Mouse (Mus musculus) myocyte (in vitro differentiated cells): ENCODE data around the gene Mmp19. TPM values are rescaled to one million over a fixed set of nuclear protein-coding genes. Genes with fewer than 3 reads are reported as not detected.

Experiments used
- H3K27me3 ChIP-seq: one replicate; pipeline ENCODE4 v1.6.1; 2011; ENCODE audit not compliant: control insufficient read depth, insufficient read depth, insufficient read length
- H3K36me3 ChIP-seq: one replicate; pipeline ENCODE4 v1.6.1; 2011; ENCODE audit not compliant: control insufficient read depth, insufficient read depth
- H3K4me2 ChIP-seq: one replicate; pipeline ENCODE4 v1.6.1; 2011; ENCODE audit warnings: low read depth, control low read depth
- H3K4me3 ChIP-seq: one replicate; pipeline ENCODE4 v1.5.1; 2011; ENCODE audit warnings: mild to moderate bottlenecking, control low read depth, moderate library complexity
- H3K79me2 ChIP-seq: one replicate; pipeline ENCODE4 v1.6.1; 2011; ENCODE audit not compliant: control insufficient read depth, insufficient read depth
- H3ac ChIP-seq: one replicate; pipeline ENCODE4 v1.6.1; 2011; ENCODE audit not compliant: control insufficient read depth, insufficient read length
- CEBPB ChIP-seq: IDR thresholded peaks from 2 replicates; pipeline ENCODE4 v1.6.1; 2011; ENCODE audit warnings: mild to moderate bottlenecking, moderate library complexity; ENCODE audit not compliant: poor library complexity, insufficient read depth, severe bottlenecking
- E2F4 ChIP-seq: IDR thresholded peaks from one replicate; pipeline ENCODE4 v1.6.1; 2011; ENCODE audit warnings: mild to moderate bottlenecking, control low read depth, moderate library complexity; ENCODE audit not compliant: insufficient read depth
- MAX ChIP-seq: IDR thresholded peaks from one replicate; pipeline ENCODE4 v1.6.1; 2011; ENCODE audit warnings: low read depth, mild to moderate bottlenecking, control low read depth
- MYOD1 ChIP-seq, 3 experiments: IDR thresholded peaks; one replicate each; pipeline ENCODE4 v1.6.1; 2011; ENCODE audit warnings: control low read depth in 2 of 3, low read depth in 2 of 3, mild to moderate bottlenecking in 2 of 3, moderate library complexity in 1 of 3; ENCODE audit not compliant: insufficient read length in 2 of 3, control insufficient read depth in 1 of 3
- MYOG ChIP-seq, 3 experiments: IDR thresholded peaks; one replicate each; pipeline ENCODE4 v1.6.1; 2011; ENCODE audit warnings: control low read depth in 2 of 3, low read depth in 2 of 3, mild to moderate bottlenecking in 2 of 3; ENCODE audit not compliant: insufficient read length in 2 of 3, control insufficient read depth in 1 of 3, insufficient read depth in 1 of 3
- POLR2A ChIP-seq: IDR thresholded peaks from one replicate; pipeline ENCODE4 v1.6.1; 2011; ENCODE audit warnings: low read depth, mild to moderate bottlenecking, control low read depth, moderate library complexity; ENCODE audit not compliant: insufficient read length
- POLR2AphosphoS2 ChIP-seq: IDR thresholded peaks from one replicate; pipeline ENCODE4 v1.6.1; 2011; ENCODE audit warnings: low read depth, control low read depth; ENCODE audit not compliant: insufficient read length
- REST ChIP-seq: IDR thresholded peaks from one replicate; pipeline ENCODE4 v1.6.1; 2011; ENCODE audit warnings: mild to moderate bottlenecking, control low read depth, moderate library complexity; ENCODE audit not compliant: insufficient read depth, insufficient read length
- SRF ChIP-seq: IDR thresholded peaks from one replicate; pipeline ENCODE4 v1.6.1; 2011; ENCODE audit warnings: low read depth; ENCODE audit not compliant: control insufficient read depth, insufficient read length
- TCF12 ChIP-seq: IDR thresholded peaks from one replicate; pipeline ENCODE4 v1.6.1; 2011; ENCODE audit warnings: mild to moderate bottlenecking, control low read depth; ENCODE audit not compliant: poor library complexity, insufficient read depth, severe bottlenecking
- TCF3 ChIP-seq: IDR thresholded peaks from one replicate; pipeline ENCODE4 v1.6.1; 2011; ENCODE audit warnings: low read depth, control low read depth; ENCODE audit not compliant: insufficient read length
- USF1 ChIP-seq: IDR thresholded peaks from one replicate; pipeline ENCODE4 v1.6.1; 2011; ENCODE audit warnings: low read depth, mild to moderate bottlenecking, control low read depth, moderate library complexity
- polyA plus RNA-seq: library from polyadenylated mRNA; unstranded; fragments of >200 nt; fragmentation: generic; extraction: Trizol; gene quantifications from one replicate; pipeline ENCODE4 v1.2.1, GENCODE M21; 2012; ENCODE audit warnings: missing spikeins

The Mmp19 gene
- polyA plus RNA-seq, 1 experiment = 12.1 TPM

GRCm38 (mm10) chr10:128804271-128805091, 13.8 kb downstream of the Mmp19 start, which contains the start of gene Tmem198b:
Tmem198b (minus strand) TSS chr10:128804370.
- Histone ChIP-seq H3K27me3 (no peaks in the 10 kb centered on the region), H3ac (peak within 1 kb of the TSS; percentile 52), H3K4me2 (peak within 1 kb of the TSS; percentile 99), H3K4me3 (peak within 1 kb of the TSS; percentile 99), H3K36me3 (peaks cover 3% of the 10 kb centered on the region), H3K79me2 (peaks cover 57% of the 10 kb centered on the region)
- TF ChIP-seq MYOG (IDR thresholded peaks at IDR 0.05; ENCODE audit: control insufficient read depth in 1 of 3, insufficient read depth in 1 of 3, insufficient read length in 2 of 3, low read depth in 2 of 3) (no peak), SRF (peak; percentile 14), POLR2AphosphoS2 (peak; percentile 32)

- Histone ChIP-seq H3K4me3 (peak overlapping the region; percentile 99), H3K36me3 (peaks cover 7% of the 10 kb centered on the region), H3K4me2 (peak overlapping the region; percentile 99)
These were observed 14.6 kb downstream of the Mmp19 start for GRCm38 (mm10) chr10:128805092-128806000.

DNA sequence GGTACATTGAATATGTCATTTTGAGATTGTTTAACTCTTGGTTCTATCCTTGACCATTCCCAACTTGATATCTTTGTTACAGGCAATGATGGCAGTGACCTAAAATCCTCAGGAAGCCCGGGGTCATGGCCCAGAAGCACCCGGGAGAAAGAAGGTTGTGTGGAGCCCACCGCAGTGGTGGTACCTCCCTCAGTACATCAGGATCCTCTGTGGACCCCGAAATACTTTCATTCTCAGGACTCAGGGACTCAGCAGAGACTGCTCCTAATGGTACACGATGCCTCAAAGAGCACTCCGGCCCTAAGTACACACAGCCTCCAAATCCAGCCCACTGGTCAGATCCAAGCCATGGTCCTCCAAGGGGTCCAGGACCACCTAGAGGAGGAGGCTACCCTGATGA, 15.4 kb downstream of the Mmp19 start:
- Histone ChIP-seq H3K4me3 (peak overlapping the region; percentile 99), H3K27me3 (no peaks in the 10 kb centered on the region), H3K79me2 (peaks cover 65% of the 10 kb centered on the region), H3ac (peak overlapping the region; percentile 52), H3K36me3 (peaks cover 7% of the 10 kb centered on the region), H3K4me2 (peak overlapping the region; percentile 97)
- TF ChIP-seq SRF (no peak), MAX (no peak), POLR2A (no peak), CEBPB (no peak), E2F4 (no peak), MYOD1 (IDR thresholded peaks at IDR 0.05; ENCODE audit: control insufficient read depth in 1 of 3, insufficient read length in 2 of 3, low read depth in 2 of 3) (no peak), POLR2AphosphoS2 (no peak), REST (no peak), USF1 (no peak), TCF12 (no peak), TCF3 (no peak), MYOG (IDR thresholded peaks at IDR 0.05; ENCODE audit: control insufficient read depth in 1 of 3, insufficient read depth in 1 of 3, insufficient read length in 2 of 3, low read depth in 2 of 3) (no peak)

More at GRCm38 (mm10) chr10:128805092-128806000, 14.6 kb downstream of the Mmp19 start:
- Histone ChIP-seq H3ac (peak overlapping the region; percentile 52), H3K79me2 (peaks cover 65% of the 10 kb centered on the region), H3K27me3 (no peaks in the 10 kb centered on the region)
- TF ChIP-seq MYOG (IDR thresholded peaks at IDR 0.05; ENCODE audit: control insufficient read depth in 1 of 3, insufficient read depth in 1 of 3, insufficient read length in 2 of 3, low read depth in 2 of 3) (peak in 2 of 3 experiments; percentile 83 to 84), E2F4 (no peak), SRF (no peak), TCF12 (no peak), USF1 (no peak), POLR2AphosphoS2 (peak; percentile 79), POLR2A (peak; percentile 70), MYOD1 (IDR thresholded peaks at IDR 0.05; ENCODE audit: control insufficient read depth in 1 of 3, insufficient read length in 2 of 3, low read depth in 2 of 3) (peak in 2 of 3 experiments; percentile 80 to 87)

DNA sequence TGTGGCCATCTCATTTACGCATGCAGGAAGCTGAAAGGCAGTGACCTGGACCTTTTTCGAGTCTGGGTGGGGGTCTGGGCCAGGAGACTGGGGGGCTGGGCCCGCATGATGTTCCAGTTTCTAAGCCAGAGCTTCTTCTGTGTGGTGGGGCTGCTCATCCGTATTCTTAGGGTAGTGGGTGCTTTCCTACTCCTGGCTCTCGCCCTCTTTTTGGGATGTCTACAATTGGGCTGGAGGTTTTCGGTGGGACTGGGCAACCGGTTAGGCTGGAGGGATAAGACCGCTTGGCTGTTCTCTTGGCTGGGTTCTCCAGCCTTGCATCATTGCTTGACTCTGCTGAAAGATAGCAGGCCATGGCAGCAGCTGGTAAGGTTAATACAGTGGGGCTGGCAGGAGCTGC, 16.3 kb downstream of the Mmp19 start:
- peaks cover 58% of the 10 kb centered on the region for H3K79me2 ChIP-seq
- H3K4me3 ChIP-seq = peak overlapping the region; percentile 99
- H3ac ChIP-seq = no peak overlapping the region
- TF ChIP-seq SRF (no peak), E2F4 (no peak), POLR2A (no peak), CEBPB (no peak), REST (no peak), TCF12 (no peak), POLR2AphosphoS2 (no peak), MAX (no peak), MYOG (IDR thresholded peaks at IDR 0.05; ENCODE audit: control insufficient read depth in 1 of 3, insufficient read depth in 1 of 3, insufficient read length in 2 of 3, low read depth in 2 of 3) (no peak), MYOD1 (IDR thresholded peaks at IDR 0.05; ENCODE audit: control insufficient read depth in 1 of 3, insufficient read length in 2 of 3, low read depth in 2 of 3) (no peak)
- no peaks in the 10 kb centered on the region for H3K27me3 ChIP-seq
- H3K36me3 ChIP-seq = peaks cover 7% of the 10 kb centered on the region
- H3K4me2 ChIP-seq = peak overlapping the region; percentile 97
